Mouse (Mus musculus) megakaryocyte, embryonic 14.5 days (primary cell): Measurements from ENCODE around the gene Tesk1. TPM values are rescaled to one million over a fixed set of nuclear protein-coding genes. Genes with fewer than 3 reads are reported as not detected.
A peak's percentile ranks its signal among the peaks of the same experiment; 100 is the strongest.

Experiments
- H3K27me3 ChIP-seq: replicated peaks from 2 replicates; pipeline ENCODE3; 2012; ENCODE audit warnings: inconsistent platforms
- H3K36me3 ChIP-seq: replicated peaks from 2 replicates; pipeline ENCODE3; 2012; ENCODE audit warnings: low read length, inconsistent platforms, mixed read lengths
- H3K4me1 ChIP-seq: 2 replicates; pipeline ENCODE4 v1.6.1; 2012; ENCODE audit warnings: inconsistent platforms
- H3K4me3 ChIP-seq: replicated peaks from 2 replicates; pipeline ENCODE3; 2012; ENCODE audit warnings: moderate library complexity, mild to moderate bottlenecking, inconsistent platforms
- H3K9me3 ChIP-seq: 2 replicates; pipeline ENCODE4 v1.6.1; 2012; ENCODE audit warnings: inconsistent platforms
- FLI1 ChIP-seq: IDR thresholded peaks from 2 replicates; pipeline ENCODE4 v1.6.1; 2012; ENCODE audit warnings: low read length, inconsistent platforms, mixed read lengths
- GATA1 ChIP-seq: IDR thresholded peaks from 3 replicates; pipeline ENCODE4 v1.6.1; 2012; ENCODE audit warnings: mixed read lengths, low read length, inconsistent platforms, borderline replicate concordance
- polyA plus RNA-seq: library from polyadenylated mRNA; stranded (reverse); fragments of >175 nt; gene quantifications from 2 replicates; pipeline ENCODE4 v1.2.3, GENCODE M21; 2012; ENCODE audit warnings: low replicate concordance; ENCODE audit not compliant: insufficient read depth

Tesk1 gene
- polyA plus RNA-seq, 1 experiment, result 28.2 TPM

DNA sequence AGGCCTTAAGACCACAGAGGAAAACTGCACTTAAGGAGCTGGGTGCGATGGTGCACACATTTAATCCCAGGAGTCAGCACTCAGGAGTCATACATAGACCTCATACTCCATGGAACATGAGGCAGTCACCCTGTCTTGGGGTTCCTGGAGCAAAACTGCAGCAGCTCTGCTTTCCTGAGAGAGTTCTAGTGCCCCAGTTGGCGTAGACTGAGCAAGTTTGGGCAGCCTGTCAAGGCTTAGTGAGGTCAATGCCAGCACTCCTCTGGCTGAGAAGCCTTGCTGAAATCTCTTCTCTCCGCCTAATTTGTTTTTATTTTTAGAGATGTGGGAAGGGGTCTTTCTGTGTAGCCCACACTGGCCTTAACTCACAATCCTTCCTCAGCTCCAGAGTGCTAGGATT lies 6.8 kb downstream of the Tesk1 start:
- peaks cover 17% of the 10 kb centered on the region for H3K9me3 ChIP-seq
- H3K4me3 ChIP-seq, result no peak overlapping the region
- H3K36me3 ChIP-seq, result peaks cover 26% of the 10 kb centered on the region
- H3K27me3 ChIP-seq, result peaks cover 63% of the 10 kb centered on the region
- H3K4me1 ChIP-seq, result peaks cover 21% of the 10 kb centered on the region
- TF ChIP-seq GATA1, result no peak
- no peak for TF ChIP-seq FLI1

DNA sequence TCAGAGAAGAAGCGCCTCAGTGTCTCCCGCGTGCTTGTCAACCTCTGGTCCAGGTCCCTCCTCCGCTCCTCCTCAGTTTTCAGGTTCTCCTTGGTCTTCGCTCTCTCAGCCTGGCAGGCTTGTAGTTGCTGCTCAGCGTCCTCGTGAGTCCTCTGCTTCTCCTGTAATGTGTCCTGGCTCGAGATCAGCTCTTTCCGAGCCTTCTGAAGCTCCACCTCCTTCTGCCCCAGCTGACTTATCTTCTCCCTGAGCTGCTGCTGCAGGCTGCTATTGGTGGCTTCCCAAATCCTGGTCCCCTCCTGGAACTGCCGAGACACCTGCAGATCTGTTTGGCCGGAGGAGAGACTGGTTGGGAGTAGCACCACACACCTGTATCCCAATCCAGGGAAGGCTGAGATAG lies 10.6 kb downstream of the Tesk1 start:
- Histone ChIP-seq H3K27me3 (peaks cover 62% of the 10 kb centered on the region), H3K4me1 (peaks cover 49% of the 10 kb centered on the region), H3K9me3 (peaks cover 17% of the 10 kb centered on the region), H3K4me3 (no peak overlapping the region), H3K36me3 (peaks cover 3% of the 10 kb centered on the region)
- TF ChIP-seq FLI1, result no peak
- TF ChIP-seq GATA1, result no peak

GRCm38 (mm10) chr4:43453413-43453812 lies 11.7 kb downstream of the Tesk1 start:
- peaks cover 50% of the 10 kb centered on the region for H3K4me1 ChIP-seq
- H3K4me3 ChIP-seq, result peak overlapping the region; percentile 89
- TF ChIP-seq GATA1 (no peak), FLI1 (no peak)
- peaks cover 17% of the 10 kb centered on the region for H3K9me3 ChIP-seq
- peaks cover 64% of the 10 kb centered on the region for H3K27me3 ChIP-seq
- no peaks in the 10 kb centered on the region for H3K36me3 ChIP-seq

DNA sequence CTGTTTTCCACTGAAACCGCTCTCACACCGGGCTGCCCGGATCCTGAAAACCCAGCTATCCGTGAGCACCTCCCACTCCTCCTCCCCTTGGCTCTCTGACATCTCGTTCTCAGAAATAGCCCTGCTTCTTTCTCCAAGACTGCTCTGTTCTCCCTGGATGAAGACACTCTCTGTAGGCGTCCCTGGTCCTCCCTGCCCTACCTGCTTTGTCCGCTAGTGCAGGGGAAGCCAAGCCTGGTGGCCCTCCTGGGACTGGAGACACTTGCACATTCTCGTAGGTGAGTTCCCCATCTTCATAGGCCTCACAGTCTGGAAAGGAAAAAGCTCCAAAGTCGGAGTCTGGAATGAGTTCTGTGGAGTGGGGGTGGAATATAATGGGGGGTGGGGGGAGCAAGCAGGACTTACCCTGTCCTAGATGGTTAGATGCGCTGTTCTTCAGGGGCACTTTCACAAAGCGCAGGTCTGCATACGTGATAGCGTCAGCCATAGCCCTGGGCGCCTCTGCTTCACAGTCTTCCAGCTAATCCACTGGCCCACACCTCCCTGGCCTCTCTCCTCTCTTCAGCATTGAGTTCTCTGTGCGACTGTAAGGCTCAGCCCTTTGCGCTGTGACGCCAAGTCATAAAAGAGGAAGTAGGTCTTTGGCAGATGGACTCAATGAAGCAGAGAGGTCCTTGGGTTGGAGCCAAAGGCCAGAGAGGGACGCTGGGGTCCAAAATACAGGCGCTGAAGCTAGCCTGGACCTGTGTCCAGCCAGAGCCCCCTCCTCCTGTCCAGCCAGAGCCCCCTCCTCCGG lies 12.5 kb downstream of the Tesk1 start, which contains the start of gene Cd72:
Gene Cd72, minus strand, starts transcription at position 588 of the 796 bp plus-strand sequence.
- Histone ChIP-seq H3K4me1 (peaks cover 50% of the 10 kb centered on the region), H3K4me3 (peak within 1 kb of the TSS; percentile 89), H3K9me3 (peaks cover 17% of the 10 kb centered on the region), H3K27me3 (peaks cover 64% of the 10 kb centered on the region), H3K36me3 (no peaks in the 10 kb centered on the region)
- TF ChIP-seq FLI1 (no peak), GATA1 (no peak)

- Histone ChIP-seq H3K4me1 (peaks cover 51% of the 10 kb centered on the region), H3K27me3 (peaks cover 53% of the 10 kb centered on the region), H3K36me3 (no peaks in the 10 kb centered on the region), H3K9me3 (peaks cover 11% of the 10 kb centered on the region), H3K4me3 (peak overlapping the region; percentile 28)
- no peak for TF ChIP-seq GATA1
- no peak for TF ChIP-seq FLI1
These were observed 14.7 kb downstream of the Tesk1 start for GRCm38 (mm10) chr4:43456470-43456869.

DNA sequence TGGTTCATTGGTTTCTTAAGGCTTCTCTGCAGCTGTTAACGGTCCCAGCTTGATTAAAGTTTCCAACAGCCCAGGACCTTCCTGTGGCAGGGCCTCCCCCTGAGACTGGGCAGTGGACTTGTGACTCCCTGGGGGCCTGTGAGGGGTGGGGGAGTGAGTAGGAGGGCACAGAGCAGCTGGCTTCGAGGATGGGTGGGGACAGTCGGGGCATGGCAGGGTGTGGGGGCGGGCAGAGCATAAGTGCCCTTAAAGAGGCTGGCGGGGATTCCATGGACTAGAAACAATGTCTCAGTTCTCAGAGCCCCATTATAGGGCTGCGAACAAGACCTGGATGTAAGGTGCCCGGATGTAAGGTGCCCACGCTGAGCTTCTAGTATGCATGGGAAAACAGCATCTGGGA lies 15.4 kb downstream of the Tesk1 start:
- Histone ChIP-seq H3K4me3 (no peak overlapping the region), H3K27me3 (peaks cover 47% of the 10 kb centered on the region), H3K36me3 (no peaks in the 10 kb centered on the region), H3K9me3 (peaks cover 4% of the 10 kb centered on the region; the same call in 1 of the 2 replicates), H3K4me1 (peaks cover 57% of the 10 kb centered on the region)
- TF ChIP-seq GATA1, result no peak

GRCm38 (mm10) chr4:43463102-43463501 lies 21.4 kb downstream of the Tesk1 start:
- H3K27me3 ChIP-seq, result peaks cover 25% of the 10 kb centered on the region
- H3K36me3 ChIP-seq, result no peaks in the 10 kb centered on the region
- no peak overlapping the region for H3K4me3 ChIP-seq
- TF ChIP-seq FLI1 (no peak), GATA1 (no peak)
- H3K4me1 ChIP-seq, result peaks cover 11% of the 10 kb centered on the region
- peaks cover 9% of the 10 kb centered on the region for H3K9me3 ChIP-seq

DNA sequence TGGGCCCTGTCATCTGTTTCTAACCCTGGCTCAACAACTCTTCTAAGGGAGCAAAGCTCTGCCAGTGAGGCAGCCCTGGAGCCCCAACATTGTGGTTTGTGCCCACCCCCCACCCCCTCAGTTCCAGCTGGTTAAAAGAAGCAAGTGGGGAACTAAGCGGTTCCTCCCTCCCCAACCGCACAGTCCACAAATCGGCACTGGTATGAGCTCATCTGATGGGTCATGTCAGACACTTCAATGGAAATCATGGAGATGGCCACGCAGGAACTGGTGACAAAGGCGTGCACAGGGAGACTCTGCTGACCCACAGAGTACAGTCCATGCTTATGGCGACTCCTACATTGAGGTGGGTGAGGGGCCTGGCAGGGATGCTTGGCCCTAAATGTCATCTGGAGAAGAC lies 24.2 kb downstream of the Tesk1 start:
- Histone ChIP-seq H3K9me3 (peaks cover 9% of the 10 kb centered on the region), H3K4me1 (peaks cover 11% of the 10 kb centered on the region), H3K4me3 (no peak overlapping the region), H3K27me3 (peaks cover 30% of the 10 kb centered on the region), H3K36me3 (no peaks in the 10 kb centered on the region)
- no peak for TF ChIP-seq FLI1
- no peak for TF ChIP-seq GATA1

DNA sequence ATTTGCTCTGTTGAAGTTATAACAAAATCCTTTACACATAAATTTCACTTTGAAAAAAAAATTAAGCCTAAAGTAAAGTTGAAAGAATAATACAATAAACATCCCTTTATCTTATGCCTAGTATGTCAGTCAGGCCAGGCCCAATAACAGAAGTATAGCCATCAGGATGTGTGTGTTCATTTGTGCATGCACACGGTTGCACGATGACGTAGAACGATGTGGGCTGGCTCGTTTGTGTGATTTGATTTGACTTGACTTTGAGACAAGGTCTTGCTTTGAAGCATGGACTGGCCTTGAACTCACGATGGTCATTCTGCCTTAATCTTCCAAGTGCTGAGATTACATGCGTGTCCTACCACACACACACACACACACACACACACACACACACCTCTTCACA lies 25.1 kb downstream of the Tesk1 start:
- no peak overlapping the region for H3K4me3 ChIP-seq
- no peaks in the 10 kb centered on the region for H3K36me3 ChIP-seq
- peaks cover 30% of the 10 kb centered on the region for H3K27me3 ChIP-seq
- TF ChIP-seq GATA1 (no peak), FLI1 (no peak)
- H3K9me3 ChIP-seq, result peaks cover 9% of the 10 kb centered on the region
- peaks cover 6% of the 10 kb centered on the region for H3K4me1 ChIP-seq

- no peaks in the 10 kb centered on the region for H3K36me3 ChIP-seq
- H3K4me1 ChIP-seq, result peaks cover 16% of the 10 kb centered on the region
- peaks cover 25% of the 10 kb centered on the region for H3K27me3 ChIP-seq
- H3K9me3 ChIP-seq, result no peaks in the 10 kb centered on the region; the same call in 1 of the 2 replicates
- no peak overlapping the region for H3K4me3 ChIP-seq
- no peak for TF ChIP-seq FLI1
- no peak for TF ChIP-seq GATA1
These were observed 28.6 kb downstream of the Tesk1 start for GRCm38 (mm10) chr4:43470301-43470700.
